Mouse (Mus musculus) olfactory bulb, adult 2 months (tissue): ENCODE data around the gene Tmem54.

Experiments used
- CTCF ChIP-seq: fragments of 200-500 bp; IDR thresholded peaks from 2 replicates; pipeline ENCODE4 v1.5.1; 2012; ENCODE audit warnings: low read depth, mild to moderate bottlenecking, low read length, moderate library complexity; ENCODE audit not compliant: insufficient read depth
- POLR2A ChIP-seq: fragments of 200-500 bp; IDR thresholded peaks from 2 replicates; pipeline ENCODE4 v1.6.1; 2012; ENCODE audit warnings: mild to moderate bottlenecking, low read depth, low read length, moderate library complexity; ENCODE audit not compliant: insufficient read depth

DNA sequence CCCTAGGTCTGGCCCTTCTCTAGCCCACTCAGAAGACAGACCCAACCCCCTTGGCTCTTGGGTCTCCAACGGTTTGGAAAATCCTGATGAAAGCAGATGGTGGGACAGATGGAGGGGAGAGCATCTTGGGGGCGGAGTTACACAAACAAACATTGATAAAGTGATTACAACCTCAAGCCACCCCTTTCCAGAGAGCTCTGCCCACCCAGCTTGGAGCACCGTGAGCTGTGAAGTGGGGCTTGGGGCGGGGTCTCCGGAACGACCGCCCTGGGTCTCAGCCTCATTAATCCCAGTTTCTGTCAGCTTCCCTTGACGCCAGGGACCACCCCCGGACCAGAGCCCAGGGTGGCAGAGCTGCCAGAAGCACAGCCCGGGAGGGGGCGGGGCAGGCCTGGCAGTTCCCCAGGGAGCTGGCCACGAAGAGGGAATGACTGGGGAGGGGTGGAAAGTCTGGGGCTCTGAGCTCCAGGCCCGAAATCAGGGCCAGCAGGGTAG, 19.4 kb downstream of the Tmem54 start:
- TF ChIP-seq CTCF, result no peak
- TF ChIP-seq POLR2A, result no peak
